Mouse (Mus musculus) olfactory bulb, adult 2 months (tissue): ENCODE results near the gene Bloc1s2.

Experiments used
- CTCF ChIP-seq: fragments of 200-500 bp; IDR thresholded peaks from 2 replicates; pipeline ENCODE4 v1.5.1; 2012; ENCODE audit warnings: low read depth, mild to moderate bottlenecking, low read length, moderate library complexity; ENCODE audit not compliant: insufficient read depth
- POLR2A ChIP-seq: fragments of 200-500 bp; IDR thresholded peaks from 2 replicates; pipeline ENCODE4 v1.6.1; 2012; ENCODE audit warnings: mild to moderate bottlenecking, low read depth, low read length, moderate library complexity; ENCODE audit not compliant: insufficient read depth

DNA sequence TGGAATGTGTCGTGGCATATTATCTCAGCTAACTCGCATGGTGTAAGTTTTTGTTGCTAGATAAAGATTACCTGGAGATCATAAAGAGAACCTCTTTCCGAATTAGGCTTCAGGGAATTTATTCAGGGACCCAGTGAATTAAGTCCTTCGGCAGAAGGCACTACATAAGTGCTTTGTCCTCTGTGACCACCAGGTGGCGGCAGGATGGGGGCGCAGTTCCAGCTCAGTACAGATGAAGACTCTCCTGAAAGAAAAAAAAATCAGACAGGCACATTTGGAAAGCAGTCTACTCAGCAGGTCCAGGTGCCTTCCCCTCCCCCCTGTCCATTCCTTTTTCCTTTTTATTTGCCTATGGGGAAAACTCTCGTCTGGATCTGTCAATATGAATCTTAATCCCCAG, 48.9 kb upstream of the Bloc1s2 start:
- TF ChIP-seq CTCF: no peak
- TF ChIP-seq POLR2A: no peak
